Mouse (Mus musculus) testis, adult 2 months (tissue): ENCODE results near the gene P2rx7. TPM values are rescaled to one million over a fixed set of nuclear protein-coding genes. Genes with fewer than 3 reads are reported as not detected.

Experiments
- H3K27ac ChIP-seq: fragments of 200-500 bp; 2 replicates; pipeline ENCODE4 v1.5.1; 2012; ENCODE audit warnings: low read depth, low read length; ENCODE audit not compliant: control insufficient read depth, insufficient read depth
- H3K27me3 ChIP-seq: fragments of 200-500 bp; 2 replicates; pipeline ENCODE4 v1.6.1; 2012; ENCODE audit warnings: mild to moderate bottlenecking, low read length, moderate library complexity; ENCODE audit not compliant: control insufficient read depth, insufficient read depth
- H3K36me3 ChIP-seq: fragments of 200-500 bp; 2 replicates; pipeline ENCODE4 v1.6.1; 2012; ENCODE audit warnings: mild to moderate bottlenecking, low read length; ENCODE audit not compliant: control insufficient read depth, insufficient read depth
- H3K4me1 ChIP-seq: fragments of 200-500 bp; 2 replicates; pipeline ENCODE4 v1.6.1; 2012; ENCODE audit warnings: low read length; ENCODE audit not compliant: control insufficient read depth, insufficient read depth
- H3K4me3 ChIP-seq: fragments of 200-500 bp; 2 replicates; pipeline ENCODE4 v1.5.1; 2012; ENCODE audit warnings: low read depth, mild to moderate bottlenecking, low read length, moderate library complexity, mixed read lengths; ENCODE audit not compliant: control insufficient read depth
- CTCF ChIP-seq: fragments of 200-500 bp; IDR thresholded peaks from 2 replicates; pipeline ENCODE4 v1.5.1; 2012; ENCODE audit warnings: low read depth, mild to moderate bottlenecking, inconsistent platforms, low read length, moderate library complexity; ENCODE audit not compliant: control insufficient read depth, insufficient read depth, insufficient replicate concordance
- POLR2A ChIP-seq: fragments of 200-500 bp; IDR thresholded peaks from 2 replicates; pipeline ENCODE4 v1.6.1; 2012; ENCODE audit warnings: low read depth, mild to moderate bottlenecking, inconsistent platforms, low read length, moderate library complexity; ENCODE audit not compliant: control insufficient read depth
- polyA plus RNA-seq: library from polyadenylated mRNA; depleted of rRNA; stranded (reverse); fragments of >200 nt; gene quantifications from 2 replicates; pipeline ENCODE4 v1.2.3, GENCODE M21; 2012

P2rx7 gene
- polyA plus RNA-seq, 1 experiment = 5.0 TPM

GRCm38 (mm10) chr5:122672298-122672697, 28.6 kb downstream of the P2rx7 start:
- TF ChIP-seq POLR2A = no peak
- TF ChIP-seq CTCF = no peak
- Histone ChIP-seq H3K36me3 (no peaks in the 10 kb centered on the region), H3K27ac (no peak overlapping the region), H3K27me3 (no peaks in the 10 kb centered on the region), H3K4me1 (no peaks in the 10 kb centered on the region; the same call in 1 of the 2 replicates), H3K4me3 (no peak overlapping the region)

GRCm38 (mm10) chr5:122676002-122676401, 32.3 kb downstream of the P2rx7 start:
- H3K27me3 ChIP-seq = no peaks in the 10 kb centered on the region
- no peaks in the 10 kb centered on the region for H3K36me3 ChIP-seq
- no peak for TF ChIP-seq CTCF
- TF ChIP-seq POLR2A = no peak
- H3K27ac ChIP-seq = no peak overlapping the region
- no peaks in the 10 kb centered on the region; the same call in 1 of the 2 replicates for H3K4me1 ChIP-seq
- H3K4me3 ChIP-seq = no peak overlapping the region

- H3K4me1 ChIP-seq = no peaks in the 10 kb centered on the region; the same call in 1 of the 2 replicates
- H3K4me3 ChIP-seq = no peak overlapping the region
- no peaks in the 10 kb centered on the region for H3K27me3 ChIP-seq
- no peak for TF ChIP-seq CTCF
- no peak for TF ChIP-seq POLR2A
- no peak overlapping the region for H3K27ac ChIP-seq
- no peaks in the 10 kb centered on the region for H3K36me3 ChIP-seq
Measured at GRCm38 (mm10) chr5:122677983-122678382, 34.3 kb downstream of the P2rx7 start.

- Histone ChIP-seq H3K4me3 (no peak overlapping the region), H3K4me1 (no peaks in the 10 kb centered on the region; the same call in 1 of the 2 replicates), H3K36me3 (no peaks in the 10 kb centered on the region), H3K27ac (no peak overlapping the region), H3K27me3 (no peaks in the 10 kb centered on the region)
- TF ChIP-seq CTCF = no peak
- no peak for TF ChIP-seq POLR2A
Measured at GRCm38 (mm10) chr5:122679881-122680280, 36.2 kb downstream of the P2rx7 start.

GRCm38 (mm10) chr5:122681276-122681675, 37.6 kb downstream of the P2rx7 start:
- no peaks in the 10 kb centered on the region for H3K36me3 ChIP-seq
- H3K4me3 ChIP-seq = no peak overlapping the region; the same call in 1 of the 2 replicates
- TF ChIP-seq CTCF (0 out of 2 replicates have a peak, but pooled peaks have one; percentile 7), POLR2A (no peak)
- H3K4me1 ChIP-seq = no peaks in the 10 kb centered on the region; the same call in 1 of the 2 replicates
- H3K27ac ChIP-seq = no peak overlapping the region
- H3K27me3 ChIP-seq = no peaks in the 10 kb centered on the region

- Histone ChIP-seq H3K36me3 (no peaks in the 10 kb centered on the region), H3K4me1 (no peaks in the 10 kb centered on the region; the same call in 1 of the 2 replicates), H3K27ac (no peak overlapping the region), H3K27me3 (no peaks in the 10 kb centered on the region), H3K4me3 (no peak overlapping the region)
- TF ChIP-seq POLR2A (no peak), CTCF (no peak)
Measured at GRCm38 (mm10) chr5:122683926-122684325, 40.2 kb downstream of the P2rx7 start.

GRCm38 (mm10) chr5:122687391-122687790, 43.7 kb downstream of the P2rx7 start:
- Histone ChIP-seq H3K27me3 (no peaks in the 10 kb centered on the region), H3K4me3 (no peak overlapping the region), H3K27ac (no peak overlapping the region), H3K4me1 (no peaks in the 10 kb centered on the region), H3K36me3 (no peaks in the 10 kb centered on the region)
- TF ChIP-seq CTCF (no peak), POLR2A (no peak)
